Mouse (Mus musculus): Measurements from ENCODE around the gene Ikzf3.

Ikzf3 gene

GRCm38 (mm10) chr11:98449419-98449818 is 96.4 kb downstream of the Ikzf3 start:
- in situ Hi-C loops (cut with MboI, MseI), result no loop called here

GRCm38 (mm10) chr11:98448191-98448790 is 97.5 kb downstream of the Ikzf3 start:
- in situ Hi-C loops (cut with MboI, MseI), result no loop called here

- in situ Hi-C loops (cut with MboI, MseI), result no loop called here
Observed at GRCm38 (mm10) chr11:98447475-98447834, 98.4 kb downstream of the Ikzf3 start.

GRCm38 (mm10) chr11:98446562-98447474 is 99.0 kb downstream of the Ikzf3 start:
- in situ Hi-C loops (cut with MboI, MseI), result no loop called here

- in situ Hi-C loops (cut with MboI, MseI), result no loop called here
Observed at GRCm38 (mm10) chr11:98446213-98446561, 99.6 kb downstream of the Ikzf3 start, which contains the start of gene Grb7. Gene Grb7, plus strand, starts transcription at chr11:98446394.

- in situ Hi-C loops (cut with MboI, MseI), result no loop called here
Observed at GRCm38 (mm10) chr11:98445679-98446078, 100.2 kb downstream of the Ikzf3 start.

- in situ Hi-C loops (cut with MboI, MseI), result no loop called here
Observed at GRCm38 (mm10) chr11:98445238-98445637, 100.6 kb downstream of the Ikzf3 start.

- in situ Hi-C loops (cut with MboI, MseI), result no loop called here
Observed at GRCm38 (mm10) chr11:98443688-98444087, 102.1 kb downstream of the Ikzf3 start.

GRCm38 (mm10) chr11:98438331-98439158 is 107.3 kb downstream of the Ikzf3 start, which contains the start of gene Mien1:
Gene Mien1, minus strand, starts transcription at chr11:98438991.
- in situ Hi-C loops (cut with MboI, MseI), result no loop called here

GRCm38 (mm10) chr11:98437441-98437840 is 108.4 kb downstream of the Ikzf3 start:
- in situ Hi-C loops (cut with MboI, MseI), result no loop called here

- in situ Hi-C loops (cut with MboI, MseI), result no loop called here
Observed at GRCm38 (mm10) chr11:98435723-98436122, 110.1 kb downstream of the Ikzf3 start.

GRCm38 (mm10) chr11:98431743-98432502 is 113.9 kb downstream of the Ikzf3 start:
- in situ Hi-C loops (cut with MboI, MseI), result no loop called here

GRCm38 (mm10) chr11:98428436-98428835 is 117.4 kb downstream of the Ikzf3 start:
- in situ Hi-C loops (cut with MboI, MseI), result no loop called here

GRCm38 (mm10) chr11:98426592-98426991 is 119.2 kb downstream of the Ikzf3 start:
- in situ Hi-C loops (cut with MboI, MseI), result no loop called here

- in situ Hi-C loops (cut with MboI, MseI), result no loop called here
Observed at GRCm38 (mm10) chr11:98418939-98419547, 126.8 kb downstream of the Ikzf3 start.

- in situ Hi-C loops (cut with MboI, MseI), result no loop called here
Observed at GRCm38 (mm10) chr11:98418273-98418672, 127.6 kb downstream of the Ikzf3 start.

- in situ Hi-C loops (cut with MboI, MseI), result no loop called here
Observed at GRCm38 (mm10) chr11:98417074-98417473, 128.8 kb downstream of the Ikzf3 start.

Data from T-helper 1 cell (primary cell).